Mouse (Mus musculus) heart, embryonic 16.5 days (tissue): ENCODE measurements around the gene Dalrd3. TPM values are rescaled to one million over a fixed set of nuclear protein-coding genes. Genes with fewer than 3 reads are reported as not detected.

Experiments
- ATAC-seq: fragments of 200-750 bp; cut with Nextera tagmentation; replicated peaks from 2 replicates; pipeline ENCODE4 v1.8.0; 2017; ENCODE audit warnings: moderate number of reproducible peaks; ENCODE audit not compliant: insufficient read depth, low FRiP score; ENCODE audit errors: extremely low read depth
- H3K27ac ChIP-seq: fragments of 300-500 bp; sonication (generic); 2 replicates; pipeline ENCODE4 v1.5.1; 2014; ENCODE audit warnings: mild to moderate bottlenecking, low read length, control low read depth, moderate library complexity
- H3K27me3 ChIP-seq: fragments of 300-500 bp; sonication (generic); 2 replicates; pipeline ENCODE4 v1.6.1; 2014; ENCODE audit warnings: low read length, mixed read lengths; ENCODE audit not compliant: control insufficient read depth, insufficient read depth
- H3K36me3 ChIP-seq: fragments of 300-500 bp; sonication (generic); 2 replicates; pipeline ENCODE4 v1.6.1; 2014; ENCODE audit not compliant: control insufficient read depth, insufficient read depth
- H3K4me1 ChIP-seq: fragments of 300-500 bp; sonication (generic); 2 replicates; pipeline ENCODE4 v1.6.1; 2014; ENCODE audit warnings: low read length, mixed read lengths; ENCODE audit not compliant: control insufficient read depth, insufficient read depth
- H3K4me2 ChIP-seq: fragments of 300-500 bp; sonication (generic); 2 replicates; pipeline ENCODE4 v1.6.1; 2014; ENCODE audit warnings: low read depth, mild to moderate bottlenecking, control low read depth, low read length
- H3K4me3 ChIP-seq: fragments of 300-500 bp; sonication (generic); 2 replicates; pipeline ENCODE4 v1.5.1; 2014; ENCODE audit warnings: mild to moderate bottlenecking, control low read depth, low read length
- H3K9ac ChIP-seq: fragments of 300-500 bp; sonication (generic); 2 replicates; pipeline ENCODE4 v1.6.1; 2014; ENCODE audit warnings: low read length, control low read depth
- H3K9me3 ChIP-seq: fragments of 300-500 bp; sonication (generic); replicated peaks from 2 replicates; pipeline ENCODE4 v1.6.1; 2016; ENCODE audit warnings: low read length; ENCODE audit not compliant: control insufficient read depth
- WGBS: fragments of 180-500 bp; shearing (Covaris S2); extraction: QIAGEN DNeasy Blood & Tissue Kit; methylation state at CpG from one replicate; pipeline ENCODE4 v1.1.7; 2014; 5-methylcytosine and 5-hydroxymethylcytosine counted together
- polyA plus RNA-seq: library from polyadenylated mRNA; unstranded; fragments of >200 nt; fragmentation: Nextera tagmentation; extraction: Ambion mirVana; gene quantifications from 2 replicates; pipeline ENCODE4 v1.2.1, GENCODE M21; 2015

Dalrd3 gene
- polyA plus RNA-seq, 1 experiment from 2014 or later = 83.6 TPM

DNA sequence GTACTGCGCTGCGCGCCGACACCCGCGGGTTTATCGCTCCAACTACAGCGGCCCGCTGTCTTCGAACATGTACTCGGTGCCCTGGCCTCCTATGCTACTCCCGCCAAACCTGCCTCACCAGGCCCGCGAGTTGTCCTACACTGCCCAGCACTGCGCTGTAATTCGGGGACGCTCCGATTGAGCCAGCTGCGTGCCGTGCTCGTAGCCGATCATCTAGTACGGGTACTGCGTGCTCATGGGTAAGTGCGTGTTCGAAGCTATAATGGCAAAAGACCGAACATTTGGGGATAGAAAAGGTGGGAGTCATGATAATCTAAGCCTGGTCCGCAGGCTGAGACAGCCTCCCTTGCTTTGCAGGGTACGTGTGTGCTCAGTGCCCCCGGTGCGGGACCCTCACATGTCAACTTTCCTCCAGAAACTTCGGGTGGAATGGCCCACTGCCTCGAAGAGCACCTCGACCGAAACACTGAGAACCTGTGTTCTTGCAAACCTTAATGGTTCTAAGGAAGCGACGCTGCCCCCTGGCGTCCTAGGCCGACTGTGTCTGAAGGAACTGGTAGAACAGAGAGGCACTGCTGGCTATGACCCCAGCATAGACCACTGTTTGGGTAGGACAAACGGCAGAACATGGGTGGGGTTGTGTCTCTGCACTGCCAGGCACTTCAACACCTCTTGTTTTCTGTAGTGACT, 666 bp downstream of the Dalrd3 start:
- Histone ChIP-seq H3K9ac (peak overlapping the region; percentile 76), H3K4me2 (peak overlapping the region; percentile 94), H3K27ac (peak overlapping the region; percentile 43; the same call in 1 of the 2 replicates), H3K4me1 (peaks cover 33% of the 10 kb centered on the region), H3K27me3 (no peaks in the 10 kb centered on the region), H3K9me3 (no peaks in the 10 kb centered on the region), H3K4me3 (peak overlapping the region; percentile 73), H3K36me3 (peaks cover 25% of the 10 kb centered on the region)
- under 1% methylated on average over 40 of the region's 40 CpGs for WGBS
- ATAC-seq = no peak

DNA sequence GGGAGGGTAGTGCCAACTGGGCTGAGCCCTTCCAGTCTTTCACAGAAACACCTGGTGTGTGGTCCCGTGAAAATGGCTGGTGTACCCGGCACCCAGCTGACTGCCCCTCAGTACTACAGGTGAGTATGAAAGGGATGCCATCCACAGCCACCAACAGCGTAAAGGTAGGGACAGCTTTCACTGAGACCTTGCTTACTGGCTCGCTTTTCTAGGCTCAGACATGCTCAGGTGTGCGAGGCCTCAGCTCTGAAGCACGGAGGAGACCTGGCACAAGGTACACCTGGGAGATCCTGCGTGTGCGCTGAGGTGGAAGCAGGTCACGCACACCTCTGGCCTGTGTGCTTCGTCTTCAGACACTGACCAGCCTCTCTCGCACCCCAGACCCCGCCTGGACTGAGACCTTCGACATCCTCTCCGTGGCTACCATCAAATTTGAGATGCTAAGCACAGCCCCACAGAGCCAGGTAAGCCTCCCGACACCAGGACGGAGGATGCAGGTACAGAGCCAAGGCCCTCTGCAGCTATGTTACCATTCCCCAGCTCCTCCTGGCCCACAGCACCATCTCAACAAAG, 1.8 kb downstream of the Dalrd3 start:
- Histone ChIP-seq H3K27me3 (no peaks in the 10 kb centered on the region), H3K9ac (no peak overlapping the region), H3K27ac (no peak overlapping the region), H3K4me3 (no peak overlapping the region), H3K36me3 (peaks cover 27% of the 10 kb centered on the region), H3K9me3 (no peaks in the 10 kb centered on the region), H3K4me1 (peaks cover 28% of the 10 kb centered on the region), H3K4me2 (no peak overlapping the region)
- 90% methylated on average over 16 of the region's 16 CpGs for WGBS
- ATAC-seq = no peak

DNA sequence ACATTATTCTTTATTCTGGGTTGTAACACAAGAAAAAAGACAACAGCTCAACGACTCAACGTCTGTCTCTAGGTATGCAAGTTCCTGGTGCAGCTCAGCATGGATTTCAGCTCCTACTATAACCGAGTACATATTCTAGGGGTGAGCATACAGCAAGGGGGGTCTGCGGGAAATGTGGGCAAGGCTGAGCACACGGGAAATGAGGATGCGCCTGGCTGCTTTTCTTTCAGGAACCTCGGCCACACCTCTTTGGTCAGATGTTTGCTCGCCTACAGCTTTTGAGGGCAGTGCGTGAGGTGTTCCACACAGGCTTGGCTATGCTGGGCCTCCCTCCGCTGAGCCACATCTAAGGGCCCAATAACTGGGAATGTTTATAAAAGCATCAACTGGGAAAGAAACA, 2.6 kb downstream of the Dalrd3 start:
- Histone ChIP-seq H3K4me2 (no peak overlapping the region), H3K4me1 (peaks cover 34% of the 10 kb centered on the region), H3K27ac (no peak overlapping the region), H3K9ac (no peak overlapping the region), H3K9me3 (no peaks in the 10 kb centered on the region), H3K4me3 (no peak overlapping the region), H3K27me3 (no peaks in the 10 kb centered on the region), H3K36me3 (peaks cover 27% of the 10 kb centered on the region)
- WGBS = 83% methylated on average over 10 of the region's 10 CpGs
- no peak for ATAC-seq

DNA sequence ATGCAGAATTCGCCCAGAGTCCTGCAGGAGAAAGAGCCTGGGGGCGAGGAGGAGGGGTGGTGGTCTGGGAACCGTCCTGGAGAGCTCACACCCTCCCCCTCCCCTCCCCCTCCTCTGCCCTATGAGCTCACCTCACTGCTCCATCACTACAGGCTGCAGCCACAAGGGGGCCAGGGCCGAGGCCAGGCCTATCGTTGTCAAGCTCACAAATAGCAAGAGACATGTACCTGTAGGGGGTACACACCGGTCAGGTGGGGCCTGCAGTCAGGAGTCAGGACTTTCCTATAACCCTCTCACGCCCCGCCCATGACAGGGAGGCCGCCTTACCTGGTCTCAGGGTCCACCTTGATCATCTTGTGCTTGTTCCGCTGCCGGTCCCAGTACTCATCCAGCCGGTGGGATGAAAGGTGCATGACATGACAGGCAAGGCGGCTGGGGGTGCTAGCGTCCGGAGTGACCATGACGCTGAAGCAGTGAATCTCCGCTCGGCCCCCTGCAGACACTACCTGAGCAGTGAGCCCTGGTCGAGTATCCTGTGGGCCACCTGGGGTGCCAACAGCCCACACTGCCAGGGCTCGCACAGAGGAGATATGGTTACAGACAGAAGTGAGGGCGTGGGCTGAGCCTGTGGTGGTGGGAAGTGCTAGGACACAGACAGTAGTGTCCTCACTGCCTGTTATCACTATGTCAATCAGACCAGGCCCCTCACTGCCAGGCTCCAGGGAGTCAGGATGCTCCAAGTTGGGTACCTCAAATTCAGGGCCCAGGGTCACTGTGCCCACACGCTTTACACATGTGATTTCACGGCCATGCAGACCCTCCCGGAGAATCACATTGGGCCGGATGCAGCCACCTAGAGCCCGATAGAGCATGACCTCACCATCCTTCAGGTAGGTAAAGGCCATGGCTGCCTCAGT, 4.3 kb downstream of the Dalrd3 start:
- no peak for ATAC-seq
- Histone ChIP-seq H3K27ac (no peak overlapping the region), H3K36me3 (peaks cover 27% of the 10 kb centered on the region), H3K9ac (no peak overlapping the region), H3K4me3 (no peak overlapping the region), H3K4me1 (peaks cover 30% of the 10 kb centered on the region), H3K9me3 (no peaks in the 10 kb centered on the region), H3K4me2 (no peak overlapping the region), H3K27me3 (no peaks in the 10 kb centered on the region)
- 49% methylated on average over 26 of the region's 26 CpGs for WGBS

DNA sequence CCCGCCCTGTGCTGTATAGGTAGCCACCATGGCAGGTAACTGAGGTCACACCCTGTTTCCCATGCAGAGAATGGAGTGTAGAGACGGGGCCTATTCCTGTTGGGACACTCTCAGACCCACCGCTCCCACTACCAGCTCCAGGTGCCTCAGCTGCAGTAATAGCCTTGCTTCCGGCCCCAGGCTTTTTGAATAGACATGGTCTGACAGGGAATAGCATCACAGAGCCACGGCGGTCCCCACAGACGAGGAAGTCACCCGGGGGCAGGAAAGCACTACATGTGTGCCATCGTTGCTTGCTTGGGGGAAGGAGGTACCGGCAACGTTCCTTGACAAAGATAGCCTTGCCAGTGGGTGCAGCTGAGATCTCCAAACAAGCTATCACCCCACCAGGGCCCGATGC, 5.2 kb downstream of the Dalrd3 start:
- Histone ChIP-seq H3K4me1 (peaks cover 32% of the 10 kb centered on the region), H3K4me2 (no peak overlapping the region), H3K9ac (no peak overlapping the region), H3K4me3 (no peak overlapping the region), H3K27me3 (no peaks in the 10 kb centered on the region), H3K36me3 (peaks cover 27% of the 10 kb centered on the region), H3K9me3 (no peaks in the 10 kb centered on the region), H3K27ac (no peak overlapping the region)
- no peak for ATAC-seq
- WGBS = 86% methylated on average over 12 of the region's 12 CpGs

DNA sequence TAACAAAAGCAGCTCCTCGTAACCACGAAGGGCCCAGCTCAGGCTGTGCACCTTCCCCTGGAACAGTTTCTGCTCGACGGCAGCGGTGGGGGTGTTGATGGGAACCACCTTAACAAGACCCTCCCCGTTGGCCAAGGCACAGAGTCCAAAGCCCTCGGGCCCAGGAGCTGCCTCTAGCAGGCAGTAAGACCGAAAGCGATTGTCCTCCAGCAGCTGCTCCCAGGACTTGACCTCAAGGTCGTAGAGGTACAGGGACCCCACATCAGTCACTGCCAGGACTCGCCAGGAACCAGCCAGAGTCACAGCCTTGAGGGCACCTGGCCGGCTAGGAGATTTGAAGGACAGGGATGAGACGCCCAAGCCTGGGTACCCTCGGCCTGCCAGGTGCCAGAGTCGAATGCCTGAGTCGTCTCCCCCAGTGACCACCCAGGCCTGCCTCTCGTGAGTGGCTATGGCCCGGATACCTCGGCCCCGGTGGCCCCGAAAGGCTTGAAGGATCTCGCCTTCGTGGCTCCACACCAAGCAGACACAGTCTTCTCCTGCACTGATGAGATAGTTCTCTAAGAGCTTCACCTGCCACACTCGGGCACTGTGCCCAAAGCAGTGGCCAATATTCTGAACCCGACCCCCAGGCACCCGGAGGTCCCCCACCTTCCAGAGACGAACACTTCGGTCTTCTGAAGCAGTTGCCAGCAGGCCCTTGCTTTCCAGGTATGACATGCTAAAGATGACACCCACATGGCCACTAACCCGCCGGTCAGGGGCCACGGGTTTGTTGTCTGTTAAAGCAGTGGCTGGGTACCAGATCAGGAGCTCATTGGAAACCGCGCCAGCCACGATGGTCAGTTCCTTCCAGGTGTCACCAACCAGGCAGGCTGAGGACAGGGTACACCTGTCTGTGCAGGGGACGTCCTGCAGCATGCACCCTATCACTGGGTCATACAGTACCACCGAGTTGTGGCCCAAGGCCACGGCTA, 5.9 kb downstream of the Dalrd3 start:
- Histone ChIP-seq H3K9me3 (no peaks in the 10 kb centered on the region), H3K4me1 (peaks cover 27% of the 10 kb centered on the region), H3K27ac (no peak overlapping the region), H3K4me2 (no peak overlapping the region), H3K27me3 (no peaks in the 10 kb centered on the region), H3K4me3 (no peak overlapping the region), H3K9ac (0 out of 2 replicates have a peak overlapping the region, but pooled peaks have one; percentile 1), H3K36me3 (peaks cover 27% of the 10 kb centered on the region)
- no peak for ATAC-seq
- WGBS = 83% methylated on average over 37 of the region's 37 CpGs

DNA sequence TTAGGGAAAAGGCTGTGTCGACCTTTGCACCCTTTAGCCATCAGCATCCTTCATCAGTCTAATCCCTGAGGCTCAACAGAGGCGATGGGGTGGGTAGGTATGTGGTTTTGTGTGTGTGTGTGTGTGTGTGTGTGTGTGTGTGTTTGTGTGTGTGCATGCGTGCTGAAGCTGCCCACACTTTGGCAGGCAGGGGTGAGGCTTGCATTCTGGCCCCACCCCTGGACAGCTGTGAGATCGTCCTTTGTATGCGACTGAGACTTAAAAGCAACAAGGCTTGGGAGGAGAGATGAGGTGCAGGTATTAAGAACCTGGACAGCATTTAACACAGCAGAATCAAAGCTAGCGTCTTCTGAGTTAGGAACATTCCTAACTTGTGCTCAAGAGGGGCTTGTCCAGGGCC, 7.3 kb downstream of the Dalrd3 start:
- Histone ChIP-seq H3K9me3 (no peaks in the 10 kb centered on the region), H3K4me1 (peaks cover 26% of the 10 kb centered on the region), H3K27me3 (no peaks in the 10 kb centered on the region), H3K36me3 (peaks cover 23% of the 10 kb centered on the region), H3K27ac (no peak overlapping the region), H3K4me2 (peak overlapping the region; percentile 79), H3K4me3 (no peak overlapping the region), H3K9ac (no peak overlapping the region)
- 53% methylated on average over 6 of the region's 6 CpGs for WGBS
- ATAC-seq = no peak

DNA sequence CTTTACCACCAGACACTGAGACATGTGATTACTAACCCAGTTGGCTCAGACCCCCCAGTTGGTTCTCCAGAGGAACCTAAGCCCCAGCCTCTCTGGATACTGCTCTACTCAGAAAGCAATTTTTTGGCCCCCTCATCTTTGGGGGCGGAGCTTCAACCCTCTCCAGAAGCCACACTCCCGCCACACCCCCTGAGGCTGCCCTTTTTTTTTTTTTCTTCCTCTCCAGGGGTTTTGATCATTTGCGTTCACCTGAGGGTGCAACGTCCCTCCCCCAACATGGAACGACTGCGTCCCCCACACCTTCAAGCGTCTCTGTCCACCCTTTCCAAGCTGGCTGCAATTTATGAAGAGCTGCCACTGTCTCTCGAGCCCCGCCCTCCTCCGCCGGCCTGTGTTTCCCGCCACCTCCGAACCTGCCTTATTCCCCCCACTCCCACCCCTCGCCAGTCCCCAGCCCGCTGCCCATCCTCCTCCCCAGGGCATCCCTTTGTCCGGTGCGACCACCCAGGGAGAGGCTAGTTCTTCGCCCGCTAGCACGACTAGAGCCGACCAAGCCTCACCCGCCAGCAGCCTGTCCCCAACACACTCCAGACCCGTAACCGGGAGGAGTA, 8.4 kb downstream of the Dalrd3 start:
- peak overlapping the region; percentile 90 for H3K9ac ChIP-seq
- H3K4me3 ChIP-seq = peak overlapping the region; percentile 89
- no peaks in the 10 kb centered on the region for H3K9me3 ChIP-seq
- no peaks in the 10 kb centered on the region for H3K27me3 ChIP-seq
- H3K4me1 ChIP-seq = peaks cover 28% of the 10 kb centered on the region
- peaks cover 14% of the 10 kb centered on the region for H3K36me3 ChIP-seq
- H3K27ac ChIP-seq = peak overlapping the region; percentile 90
- H3K4me2 ChIP-seq = peak overlapping the region; percentile 79
- no peak for ATAC-seq
- under 1% methylated on average over 24 of the region's 24 CpGs for WGBS
